Mouse (Mus musculus): ENCODE measurements around the gene Nppb.

DNA sequence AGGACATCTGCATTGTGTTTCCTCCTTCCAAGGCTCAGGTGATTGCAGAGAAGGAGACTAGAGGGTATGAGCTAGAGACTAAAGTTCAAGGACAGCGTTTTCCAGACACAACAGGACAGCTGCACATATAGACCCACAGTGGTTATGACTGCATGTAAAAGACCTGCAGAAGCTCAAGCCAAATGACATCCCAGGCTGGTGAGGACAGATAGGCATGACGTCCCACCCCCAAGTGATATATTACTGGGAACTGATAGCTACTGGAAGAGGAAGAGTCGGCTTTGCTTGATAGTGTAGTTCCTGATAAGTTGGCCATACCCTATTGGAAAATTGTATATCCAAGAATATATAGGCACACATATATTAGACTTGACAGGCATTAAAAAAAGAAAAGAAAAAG is 9.4 kb upstream of the Nppb start:
- TF ChIP-seq CTCF (IDR thresholded peaks at IDR 0.05; ENCODE audit: low read depth): no peak
- no peak for TF ChIP-seq EP300 (IDR thresholded peaks at IDR 0.05; ENCODE audit: low read depth)
